Mouse (Mus musculus) left cerebral cortex, postnatal 25 days (tissue): ENCODE data around the gene 1700008O03Rik. TPM values are rescaled to one million over a fixed set of nuclear protein-coding genes. Genes with fewer than 3 reads are reported as not detected.

ENCODE experiments used
- DNase-seq, 2 experiments: peaks; one replicate each; pipeline ENCODE4 v3.0.0; 2022; ENCODE audit warnings: low spot score in 2 of 2, mixed read lengths in 1 of 2
- intact Hi-C: fragments of 180-260 bp; cut with DNase I; formaldehyde crosslinking; loops from one replicate; pipeline ENCODE4 v1.15.1; 2025
- total RNA-seq, 2 experiments: library from RNA; stranded (reverse); gene quantifications; 2 replicates each; pipeline ENCODE4 v1.2.3; 2021

1700008O03Rik gene
- total RNA-seq, 2 experiments from 2014 or later, result 1.9 to 2.2 TPM

GRCm38 (mm10) chr7:44382541-44382940 lies 3.1 kb downstream of the 1700008O03Rik start:
- intact Hi-C loops, result loop anchor here (10.0 kb wide), 1 partner anchor 262 kb away; no protein-coding TSS in a partner anchor
- DNase-seq, result peak; percentile 84 to 95

- intact Hi-C loops, result no loop called here
- DNase-seq, result no peak
These were observed 7.3 kb downstream of the 1700008O03Rik start for GRCm38 (mm10) chr7:44378290-44378689.

GRCm38 (mm10) chr7:44375793-44376192 lies 9.8 kb downstream of the 1700008O03Rik start:
- DNase-seq, result no peak
- intact Hi-C loops, result no loop called here

- DNase-seq, result no peak
- intact Hi-C loops, result no loop called here
These were observed 10.4 kb downstream of the 1700008O03Rik start for GRCm38 (mm10) chr7:44375207-44375606.

GRCm38 (mm10) chr7:44374756-44375155 lies 10.9 kb downstream of the 1700008O03Rik start:
- no peak for DNase-seq
- intact Hi-C loops, result loop anchor here (5.0 kb wide), 2 partner anchors 98 to 113 kb away; no protein-coding TSS in a partner anchor

GRCm38 (mm10) chr7:44373889-44374652 lies 11.5 kb downstream of the 1700008O03Rik start:
- intact Hi-C loops, result loop anchor here (5.0 kb wide), 2 partner anchors 98 to 113 kb away; no protein-coding TSS in a partner anchor
- DNase-seq, result peak; percentile 93 to 98

GRCm38 (mm10) chr7:44373460-44373859 lies 12.2 kb downstream of the 1700008O03Rik start:
- DNase-seq, result no peak
- intact Hi-C loops, result loop anchor here (5.0 kb wide), 2 partner anchors 99 to 114 kb away; no protein-coding TSS in a partner anchor

- intact Hi-C loops, result loop anchor here (5.0 kb wide), 2 partner anchors 100 to 115 kb away; no protein-coding TSS in a partner anchor
These were observed 12.9 kb downstream of the 1700008O03Rik start for GRCm38 (mm10) chr7:44372678-44373077.

GRCm38 (mm10) chr7:44360792-44361301 lies 24.8 kb downstream of the 1700008O03Rik start:
- intact Hi-C loops, result no loop called here
- peak in 1 of 2 experiments; percentile 56 for DNase-seq

More at GRCm38 (mm10) chr7:44372678-44373077, 12.9 kb downstream of the 1700008O03Rik start:
- no peak for DNase-seq

GRCm38 (mm10) chr7:44359908-44360672 lies 25.5 kb downstream of the 1700008O03Rik start:
- intact Hi-C loops, result no loop called here
- peak; percentile 96 to 98 for DNase-seq

GRCm38 (mm10) chr7:44358886-44359654 lies 26.6 kb downstream of the 1700008O03Rik start:
- DNase-seq, result no peak
- intact Hi-C loops, result no loop called here

- intact Hi-C loops, result no loop called here
- peak in 1 of 2 experiments; percentile 25 for DNase-seq
These were observed 27.6 kb downstream of the 1700008O03Rik start for GRCm38 (mm10) chr7:44358012-44358411.

GRCm38 (mm10) chr7:44357531-44357930 lies 28.1 kb downstream of the 1700008O03Rik start:
- DNase-seq, result peak in 1 of 2 experiments; percentile 13
- intact Hi-C loops, result no loop called here

- no peak for DNase-seq
- intact Hi-C loops, result no loop called here
These were observed 28.8 kb downstream of the 1700008O03Rik start for GRCm38 (mm10) chr7:44356590-44357481.

GRCm38 (mm10) chr7:44355411-44355810 lies 30.2 kb downstream of the 1700008O03Rik start:
- intact Hi-C loops, result no loop called here
- no peak for DNase-seq

GRCm38 (mm10) chr7:44353601-44354340 lies 31.8 kb downstream of the 1700008O03Rik start:
- no peak for DNase-seq
- intact Hi-C loops, result loop anchor here (1.0 to 5.0 kb wide), 2 partner anchors 16 to 41 kb away; partner anchors contain the start of gene Shank1
